Mouse (Mus musculus): Measurements from ENCODE around the gene Pgam2. TPM values are rescaled to one million over a fixed set of nuclear protein-coding genes. Genes with fewer than 3 reads are reported as not detected.
"Not testable (repeated sequence)": the region's sequence is repeated elsewhere in the genome, so short reads cannot be mapped to it uniquely, and the experiment has no call there.

The Pgam2 gene
- polyA plus RNA-seq, 1 experiment from 2014 or later = 42.8 TPM

GRCm38 (mm10) chr11:5813381-5813780 is 9.8 kb upstream of the Pgam2 start:
- no peak for ATAC-seq (ENCODE audit: low FRiP score, low TSS enrichment)
- WGBS = 82% methylated on average over 10 of the region's 10 CpGs

GRCm38 (mm10) chr11:5809487-5809886 is 6.0 kb upstream of the Pgam2 start:
- not testable (repeated sequence) for ATAC-seq (ENCODE audit: low FRiP score, low TSS enrichment); H3K36me3 ChIP-seq (ENCODE audit: insufficient read depth, low read length); H3K9me3 ChIP-seq (ENCODE audit: low read length); H3K27ac ChIP-seq (ENCODE audit: low read length); H3K4me2 ChIP-seq (replicated peaks; ENCODE audit: low read depth, low read length); H3K27me3 ChIP-seq (ENCODE audit: insufficient read depth, low read length); H3K4me1 ChIP-seq (ENCODE audit: insufficient read depth, low read length); H3K9ac ChIP-seq (replicated peaks; ENCODE audit: low read length); H3K4me3 ChIP-seq (ENCODE audit: low read length)
- WGBS = 82% methylated on average over 4 of the region's 4 CpGs

More at GRCm38 (mm10) chr11:5813381-5813780, 9.8 kb upstream of the Pgam2 start:
- Histone ChIP-seq H3K36me3 (ENCODE audit: insufficient read depth, low read length) (no peaks in the 10 kb centered on the region), H3K4me1 (ENCODE audit: insufficient read depth, low read length) (no peaks in the 10 kb centered on the region), H3K27me3 (ENCODE audit: insufficient read depth, low read length) (no peaks in the 10 kb centered on the region), H3K4me2 (replicated peaks; ENCODE audit: low read depth, low read length) (no peak overlapping the region), H3K27ac (ENCODE audit: low read length) (no peak overlapping the region), H3K9ac (replicated peaks; ENCODE audit: low read length) (no peak overlapping the region), H3K4me3 (ENCODE audit: low read length) (no peak overlapping the region), H3K9me3 (ENCODE audit: low read length) (no peaks in the 10 kb centered on the region; the same call in 1 of the 2 replicates)

- 86% methylated on average over 9 of the region's 9 CpGs for WGBS
- H3K4me1 ChIP-seq (ENCODE audit: insufficient read depth, low read length) = peaks cover 6% of the 10 kb centered on the region
- H3K4me3 ChIP-seq (ENCODE audit: low read length) = no peak overlapping the region
- H3K4me2 ChIP-seq (replicated peaks; ENCODE audit: low read depth, low read length) = no peak overlapping the region
- ATAC-seq (ENCODE audit: low FRiP score, low TSS enrichment) = no peak
- H3K9ac ChIP-seq (replicated peaks; ENCODE audit: low read length) = no peak overlapping the region
- no peaks in the 10 kb centered on the region for H3K27me3 ChIP-seq (ENCODE audit: insufficient read depth, low read length)
- no peak overlapping the region for H3K27ac ChIP-seq (ENCODE audit: low read length)
- H3K9me3 ChIP-seq (ENCODE audit: low read length) = no peaks in the 10 kb centered on the region
- no peaks in the 10 kb centered on the region for H3K36me3 ChIP-seq (ENCODE audit: insufficient read depth, low read length)
These were observed 4.4 kb upstream of the Pgam2 start for GRCm38 (mm10) chr11:5807956-5808355.

GRCm38 (mm10) chr11:5805711-5806110 is 2.2 kb upstream of the Pgam2 start:
- 90% methylated on average over 3 of the region's 3 CpGs for WGBS
- H3K4me1 ChIP-seq (ENCODE audit: insufficient read depth, low read length) = peaks cover 16% of the 10 kb centered on the region
- H3K27me3 ChIP-seq (ENCODE audit: insufficient read depth, low read length) = no peaks in the 10 kb centered on the region
- no peak overlapping the region for H3K9ac ChIP-seq (replicated peaks; ENCODE audit: low read length)
- H3K4me2 ChIP-seq (replicated peaks; ENCODE audit: low read depth, low read length) = no peak overlapping the region
- no peaks in the 10 kb centered on the region for H3K9me3 ChIP-seq (ENCODE audit: low read length)
- no peak overlapping the region for H3K4me3 ChIP-seq (ENCODE audit: low read length)
- H3K27ac ChIP-seq (ENCODE audit: low read length) = no peak overlapping the region
- H3K36me3 ChIP-seq (ENCODE audit: insufficient read depth, low read length) = peaks cover 7% of the 10 kb centered on the region
- ATAC-seq (ENCODE audit: low FRiP score, low TSS enrichment) = no peak

GRCm38 (mm10) chr11:5804174-5804573 is 641 bp upstream of the Pgam2 start:
- no peak for ATAC-seq (ENCODE audit: low FRiP score, low TSS enrichment)
- Histone ChIP-seq H3K4me2 (replicated peaks; ENCODE audit: low read depth, low read length) (no peak overlapping the region), H3K9me3 (ENCODE audit: low read length) (no peaks in the 10 kb centered on the region), H3K36me3 (ENCODE audit: insufficient read depth, low read length) (peaks cover 18% of the 10 kb centered on the region), H3K27ac (ENCODE audit: low read length) (no peak overlapping the region), H3K27me3 (ENCODE audit: insufficient read depth, low read length) (no peaks in the 10 kb centered on the region), H3K9ac (replicated peaks; ENCODE audit: low read length) (no peak overlapping the region), H3K4me1 (ENCODE audit: insufficient read depth, low read length) (peaks cover 19% of the 10 kb centered on the region), H3K4me3 (ENCODE audit: low read length) (no peak overlapping the region)
- whole genome bisulfite sequencing = 75% methylated on average over 5 of the region's 5 CpGs

- Histone ChIP-seq H3K4me3 (ENCODE audit: low read length) (no peak overlapping the region), H3K36me3 (ENCODE audit: insufficient read depth, low read length) (peaks cover 29% of the 10 kb centered on the region), H3K4me1 (ENCODE audit: insufficient read depth, low read length) (peaks cover 19% of the 10 kb centered on the region), H3K27me3 (ENCODE audit: insufficient read depth, low read length) (no peaks in the 10 kb centered on the region), H3K9me3 (ENCODE audit: low read length) (no peaks in the 10 kb centered on the region), H3K9ac (replicated peaks; ENCODE audit: low read length) (no peak overlapping the region), H3K4me2 (replicated peaks; ENCODE audit: low read depth, low read length) (no peak overlapping the region), H3K27ac (ENCODE audit: low read length) (peak overlapping the region; percentile 25; the same call in 1 of the 2 replicates)
- no peak for ATAC-seq (ENCODE audit: low FRiP score, low TSS enrichment)
- WGBS = 64% methylated on average over 8 of the region's 8 CpGs
These were observed 896 bp downstream of the Pgam2 start for GRCm38 (mm10) chr11:5802457-5803217.

GRCm38 (mm10) chr11:5802005-5802404 is 1.5 kb downstream of the Pgam2 start:
- peaks cover 19% of the 10 kb centered on the region for H3K4me1 ChIP-seq (ENCODE audit: insufficient read depth, low read length)
- no peak overlapping the region for H3K9ac ChIP-seq (replicated peaks; ENCODE audit: low read length)
- H3K4me3 ChIP-seq (ENCODE audit: low read length) = no peak overlapping the region
- H3K36me3 ChIP-seq (ENCODE audit: insufficient read depth, low read length) = peaks cover 34% of the 10 kb centered on the region
- no peak overlapping the region for H3K4me2 ChIP-seq (replicated peaks; ENCODE audit: low read depth, low read length)
- H3K9me3 ChIP-seq (ENCODE audit: low read length) = no peaks in the 10 kb centered on the region
- 0 out of 2 replicates have a peak, but pooled peaks have one; percentile 16 for ATAC-seq (ENCODE audit: low FRiP score, low TSS enrichment)
- no peaks in the 10 kb centered on the region for H3K27me3 ChIP-seq (ENCODE audit: insufficient read depth, low read length)
- WGBS = 57% methylated on average over 12 of the region's 12 CpGs
- no peak overlapping the region for H3K27ac ChIP-seq (ENCODE audit: low read length)

GRCm38 (mm10) chr11:5801511-5801910 is 2.0 kb downstream of the Pgam2 start:
- H3K27me3 ChIP-seq (ENCODE audit: insufficient read depth, low read length) = no peaks in the 10 kb centered on the region
- H3K4me2 ChIP-seq (replicated peaks; ENCODE audit: low read depth, low read length) = no peak overlapping the region
- H3K4me3 ChIP-seq (ENCODE audit: low read length) = no peak overlapping the region
- no peak overlapping the region for H3K27ac ChIP-seq (ENCODE audit: low read length)
- peaks cover 39% of the 10 kb centered on the region for H3K36me3 ChIP-seq (ENCODE audit: insufficient read depth, low read length)
- H3K4me1 ChIP-seq (ENCODE audit: insufficient read depth, low read length) = peaks cover 19% of the 10 kb centered on the region
- WGBS = 94% methylated on average over 16 of the region's 16 CpGs
- ATAC-seq (ENCODE audit: low FRiP score, low TSS enrichment) = no peak
- H3K9ac ChIP-seq (replicated peaks; ENCODE audit: low read length) = no peak overlapping the region
- no peaks in the 10 kb centered on the region for H3K9me3 ChIP-seq (ENCODE audit: low read length)

- Histone ChIP-seq H3K4me3 (ENCODE audit: low read length) (no peak overlapping the region), H3K27ac (ENCODE audit: low read length) (no peak overlapping the region), H3K9me3 (ENCODE audit: low read length) (no peaks in the 10 kb centered on the region), H3K4me1 (ENCODE audit: insufficient read depth, low read length) (peaks cover 19% of the 10 kb centered on the region), H3K36me3 (ENCODE audit: insufficient read depth, low read length) (peaks cover 54% of the 10 kb centered on the region), H3K4me2 (replicated peaks; ENCODE audit: low read depth, low read length) (no peak overlapping the region), H3K9ac (replicated peaks; ENCODE audit: low read length) (no peak overlapping the region), H3K27me3 (ENCODE audit: insufficient read depth, low read length) (no peaks in the 10 kb centered on the region)
- WGBS = 76% methylated on average over 17 of the region's 17 CpGs
- ATAC-seq (ENCODE audit: low FRiP score, low TSS enrichment) = no peak
These were observed 3.7 kb downstream of the Pgam2 start for GRCm38 (mm10) chr11:5799621-5800490.

All from kidney, embryonic 16.5 days (tissue).